Mouse (Mus musculus): ENCODE measurements around the gene Olfr348.

The Olfr348 gene

GRCm38 (mm10) chr2:36783976-36784375 lies at the start of gene Olfr348:
TSS of gene Olfr348 (plus strand) at chr2:36784276.
- no peak for DNase-seq

- DNase-seq, result no peak
These were observed 47.9 kb upstream of the Olfr348 start for GRCm38 (mm10) chr2:36736226-36736625.

GRCm38 (mm10) chr2:36790238-36790637 lies 6.2 kb downstream of the Olfr348 start, which contains the start of gene Olfr50:
TSS of gene Olfr50 (plus strand) at chr2:36790538.
- no peak for DNase-seq

GRCm38 (mm10) chr2:36816932-36817331 lies 32.9 kb downstream of the Olfr348 start, which contains the start of gene Olfr3:
TSS of gene Olfr3 (minus strand) at chr2:36817032.
- DNase-seq, result no peak

All from right cerebral cortex, adult 18-20 months (tissue).